Mouse (Mus musculus) liver, adult (tissue): ENCODE data around the gene Dlg2.

Experiments used
- GATA4 ChIP-seq: IDR thresholded peaks from 2 replicates; pipeline ENCODE4 v1.6.1; 2014; ENCODE audit warnings: mild to moderate bottlenecking, low read length; ENCODE audit not compliant: insufficient replicate concordance

Gene Dlg2

GRCm38 (mm10) chr7:90651611-90652010 is 175.1 kb downstream of the Dlg2 start:
- no peak for TF ChIP-seq GATA4

GRCm38 (mm10) chr7:90658593-90658992 is 182.1 kb downstream of the Dlg2 start:
- no peak for TF ChIP-seq GATA4

- no peak for TF ChIP-seq GATA4
Observed at GRCm38 (mm10) chr7:90694050-90694449, 217.6 kb downstream of the Dlg2 start.

- no peak for TF ChIP-seq GATA4
Observed at GRCm38 (mm10) chr7:90696181-90696950, 219.9 kb downstream of the Dlg2 start.

- no peak for TF ChIP-seq GATA4
Observed at GRCm38 (mm10) chr7:90703163-90703852, 226.8 kb downstream of the Dlg2 start.

- no peak for TF ChIP-seq GATA4
Observed at GRCm38 (mm10) chr7:90703951-90704350, 227.5 kb downstream of the Dlg2 start.

- no peak for TF ChIP-seq GATA4
Observed at GRCm38 (mm10) chr7:90734086-90734485, 257.6 kb downstream of the Dlg2 start.

- no peak for TF ChIP-seq GATA4
Observed at GRCm38 (mm10) chr7:90736369-90736768, 259.9 kb downstream of the Dlg2 start.

- no peak for TF ChIP-seq GATA4
Observed at GRCm38 (mm10) chr7:90748636-90749035, 272.2 kb downstream of the Dlg2 start.

- TF ChIP-seq GATA4: no peak
Observed at GRCm38 (mm10) chr7:90787945-90788344, 311.5 kb downstream of the Dlg2 start.

- TF ChIP-seq GATA4: no peak
Observed at GRCm38 (mm10) chr7:90791522-90791921, 315.1 kb downstream of the Dlg2 start.

GRCm38 (mm10) chr7:90825640-90826039 is 349.2 kb downstream of the Dlg2 start:
- TF ChIP-seq GATA4: no peak

GRCm38 (mm10) chr7:90841276-90841675 is 364.8 kb downstream of the Dlg2 start:
- TF ChIP-seq GATA4: no peak

GRCm38 (mm10) chr7:90843345-90844293 is 367.1 kb downstream of the Dlg2 start:
- TF ChIP-seq GATA4: no peak

GRCm38 (mm10) chr7:90882740-90883139 is 406.3 kb downstream of the Dlg2 start:
- TF ChIP-seq GATA4: no peak
